Mouse (Mus musculus) heart, postnatal 0 days (tissue): ENCODE data around the gene 1700042G07Rik. TPM values are rescaled to one million over a fixed set of nuclear protein-coding genes. Genes with fewer than 3 reads are reported as not detected.

ENCODE experiments used
- ATAC-seq: fragments of 200-750 bp; cut with Nextera tagmentation; 2 replicates; pipeline ENCODE4 v1.8.0; 2017; ENCODE audit warnings: low read depth, moderate number of reproducible peaks, moderate library complexity; ENCODE audit not compliant: insufficient read depth
- DNase-seq: peaks from one replicate; pipeline ENCODE4 v3.0.0-alpha.2; 2016; ENCODE audit warnings: low spot score
- H3K27ac ChIP-seq: fragments of 300-500 bp; sonication (generic); 2 replicates; pipeline ENCODE4 v1.5.1; 2014; ENCODE audit warnings: low read depth, mild to moderate bottlenecking
- H3K27me3 ChIP-seq: fragments of 300-500 bp; sonication (generic); 2 replicates; pipeline ENCODE4 v1.6.1; 2014; ENCODE audit warnings: low read length, mixed read lengths; ENCODE audit not compliant: control insufficient read depth, insufficient read depth
- H3K36me3 ChIP-seq: fragments of 300-500 bp; sonication (generic); replicated peaks from 2 replicates; pipeline ENCODE4 v1.6.1; 2014; ENCODE audit warnings: low read length, mixed read lengths; ENCODE audit not compliant: control insufficient read depth, insufficient read depth
- H3K4me1 ChIP-seq: fragments of 300-500 bp; sonication (generic); 2 replicates; pipeline ENCODE4 v1.6.1; 2014; ENCODE audit warnings: antibody characterized with exemption; ENCODE audit not compliant: control insufficient read depth, insufficient read depth
- H3K4me2 ChIP-seq: fragments of 300-500 bp; sonication (generic); 2 replicates; pipeline ENCODE4 v1.6.1; 2014; ENCODE audit warnings: low read depth, mild to moderate bottlenecking, low read length, moderate library complexity
- H3K4me3 ChIP-seq: fragments of 300-500 bp; sonication (generic); 2 replicates; pipeline ENCODE4 v1.5.1; 2014; ENCODE audit warnings: low read depth, low read length
- H3K9ac ChIP-seq: fragments of 300-500 bp; sonication (generic); replicated peaks from 2 replicates; pipeline ENCODE4 v1.6.1; 2014; ENCODE audit warnings: low read depth, low read length, mixed read lengths
- H3K9me3 ChIP-seq: fragments of 300-500 bp; sonication (generic); replicated peaks from 2 replicates; pipeline ENCODE4 v1.6.1; 2016; ENCODE audit warnings: low read length; ENCODE audit not compliant: control insufficient read depth
- CTCF ChIP-seq: IDR thresholded peaks from 2 replicates; pipeline ENCODE4 v1.5.1; 2016; ENCODE audit warnings: antibody characterized with exemption, control low read depth, low read depth
- EP300 ChIP-seq: IDR thresholded peaks from 2 replicates; pipeline ENCODE4 v1.6.1; 2016; ENCODE audit warnings: antibody characterized with exemption, low read depth
- WGBS: fragments of 180-500 bp; shearing (Covaris S2); extraction: QIAGEN DNeasy Blood & Tissue Kit; methylation state at CpG from one replicate; pipeline ENCODE4 v1.1.7; 2014; 5-methylcytosine and 5-hydroxymethylcytosine counted together
- polyA plus RNA-seq: library from polyadenylated mRNA; unstranded; fragments of >200 nt; fragmentation: Nextera tagmentation; extraction: Ambion mirVana; gene quantifications from 2 replicates; pipeline ENCODE4 v1.2.1, GENCODE M21; 2015
- total RNA-seq: library from RNA; depleted of rRNA; stranded (reverse); fragments of >200 nt; gene quantifications from 2 replicates; pipeline ENCODE4 v1.2.3, GENCODE M21; 2014; ENCODE audit warnings: low replicate concordance

Gene 1700042G07Rik
- total and polyA plus RNA-seq, 2 experiments from 2014 or later: not detected

DNA sequence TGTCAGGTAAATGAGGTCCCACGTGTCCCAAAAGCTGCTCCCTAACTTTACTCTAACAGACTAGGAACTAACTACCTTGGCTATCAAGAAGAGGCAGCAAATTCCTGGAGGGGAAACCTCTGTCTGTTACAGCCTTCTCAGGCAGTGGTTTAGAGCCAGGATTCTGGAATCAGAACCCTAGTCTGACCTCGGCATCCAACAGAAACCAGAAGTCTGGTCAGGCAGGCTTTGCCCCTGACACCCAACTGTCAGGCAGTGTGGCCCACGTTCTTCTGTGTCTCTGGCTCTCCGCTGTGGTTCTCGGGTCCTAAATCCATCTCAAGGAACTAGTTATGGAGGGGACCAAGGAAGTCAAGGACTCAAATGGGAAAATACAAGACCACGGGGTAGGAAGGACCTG lies 21.9 kb upstream of the 1700042G07Rik start, which contains the start of gene Lurap1:
Gene Lurap1, minus strand, starts transcription at position 101 of the 400 bp plus-strand sequence.
- 60% methylated on average over 6 of the region's 6 CpGs for WGBS
- no peak for TF ChIP-seq EP300
- TF ChIP-seq CTCF: no peak
- Histone ChIP-seq H3K9ac (peak within 1 kb of the TSS; percentile 94), H3K4me3 (peak within 1 kb of the TSS; percentile 76), H3K4me2 (peak within 1 kb of the TSS; percentile 72), H3K9me3 (no peaks in the 10 kb centered on the region), H3K4me1 (peaks cover 8% of the 10 kb centered on the region; the same call in 1 of the 2 replicates), H3K27ac (peak within 1 kb of the TSS; percentile 93), H3K27me3 (no peaks in the 10 kb centered on the region), H3K36me3 (peaks cover 45% of the 10 kb centered on the region)
- ATAC-seq (no peak), DNase-seq (no peak)

DNA sequence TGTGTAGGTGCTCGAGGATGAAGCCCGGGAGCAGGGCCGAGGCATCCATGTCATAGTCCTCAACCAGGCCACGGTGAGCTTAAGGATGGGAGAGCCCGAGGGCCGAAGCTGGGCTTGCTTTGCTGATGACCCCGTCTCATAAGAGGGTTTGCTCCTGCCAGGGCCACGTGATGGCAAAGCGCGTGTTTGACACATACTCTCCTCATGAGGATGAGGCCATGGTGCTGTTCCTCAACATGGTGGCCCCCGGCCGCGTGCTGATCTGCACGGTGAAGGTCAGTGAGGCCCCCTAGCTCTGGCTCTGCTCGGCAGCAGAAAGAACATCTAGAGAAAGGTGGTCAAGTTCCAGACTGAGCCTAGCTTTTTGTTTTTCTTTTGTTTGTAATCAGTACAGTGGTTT lies 20.5 kb upstream of the 1700042G07Rik start:
- 92% methylated on average over 15 of the region's 15 CpGs for WGBS
- no peak overlapping the region for H3K27ac ChIP-seq
- H3K9me3 ChIP-seq: no peaks in the 10 kb centered on the region
- H3K27me3 ChIP-seq: no peaks in the 10 kb centered on the region
- TF ChIP-seq EP300: no peak
- TF ChIP-seq CTCF: no peak
- H3K4me1 ChIP-seq: peaks cover 8% of the 10 kb centered on the region; the same call in 1 of the 2 replicates
- ATAC-seq (no peak), DNase-seq (no peak)
- peaks cover 59% of the 10 kb centered on the region for H3K36me3 ChIP-seq
- no peak overlapping the region for H3K9ac ChIP-seq
- H3K4me3 ChIP-seq: no peak overlapping the region
- no peak overlapping the region for H3K4me2 ChIP-seq

DNA sequence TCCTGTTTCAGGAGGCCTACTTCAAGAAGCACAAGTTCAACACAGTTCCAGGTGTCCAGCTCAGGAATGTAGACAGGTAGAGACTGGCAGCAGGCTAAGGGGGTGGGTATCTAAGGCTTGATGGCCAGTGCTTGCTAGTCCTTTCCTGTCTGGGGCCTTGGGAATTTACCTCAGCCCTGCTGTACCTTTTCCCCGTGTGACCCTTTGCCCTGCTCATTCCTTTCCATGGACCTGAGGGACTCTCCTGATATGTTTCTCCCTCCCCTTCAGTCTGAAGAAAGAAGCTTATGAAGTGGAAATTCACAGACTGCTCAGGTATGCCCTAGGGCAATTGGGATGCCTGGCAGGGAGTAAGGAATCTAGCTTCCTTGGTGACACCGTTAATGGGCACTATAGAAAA lies 15.3 kb upstream of the 1700042G07Rik start:
- no peak overlapping the region for H3K4me3 ChIP-seq
- no peak for TF ChIP-seq EP300
- no peak for TF ChIP-seq CTCF
- 83% methylated on average over 2 of the region's 2 CpGs for WGBS

DNA sequence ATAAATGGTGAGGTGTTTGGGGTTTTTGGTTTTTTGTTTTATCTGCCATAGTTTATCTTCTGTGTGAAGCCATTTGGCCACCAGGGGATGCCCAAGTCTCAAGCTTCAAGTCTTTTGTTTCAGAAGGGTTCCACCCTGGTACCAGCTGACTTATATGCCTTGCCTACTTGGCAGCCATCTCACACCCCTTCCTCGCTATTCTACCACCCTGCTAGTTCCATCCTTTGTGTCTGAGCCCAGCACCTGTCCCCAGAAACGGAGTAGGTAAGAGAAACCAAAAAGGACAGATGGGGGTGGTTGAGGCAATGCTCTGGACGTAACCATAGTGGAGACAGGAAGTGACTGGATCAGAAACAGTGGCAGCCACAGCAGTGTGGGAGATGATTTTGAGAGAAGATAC lies 13.3 kb upstream of the 1700042G07Rik start:
- H3K9ac ChIP-seq: no peak overlapping the region
- H3K4me1 ChIP-seq: peaks cover 19% of the 10 kb centered on the region
- H3K4me2 ChIP-seq: no peak overlapping the region
- DNase-seq: no peak
- peak; percentile 44 for TF ChIP-seq CTCF
- no peak for TF ChIP-seq EP300
- H3K4me3 ChIP-seq: no peak overlapping the region
- 58% methylated on average over 3 of the region's 3 CpGs for WGBS
- peaks cover 46% of the 10 kb centered on the region for H3K36me3 ChIP-seq
- peak overlapping the region; percentile 40; the same call in 1 of the 2 replicates for H3K27ac ChIP-seq
- no peaks in the 10 kb centered on the region for H3K27me3 ChIP-seq
- peak; percentile 19; the same call in 1 of the 2 replicates for ATAC-seq
- H3K9me3 ChIP-seq: no peaks in the 10 kb centered on the region

More for the DNA sequence above, 15.3 kb upstream of the 1700042G07Rik start:
- H3K9me3 ChIP-seq: no peaks in the 10 kb centered on the region
- H3K4me2 ChIP-seq: no peak overlapping the region
- peaks cover 19% of the 10 kb centered on the region for H3K4me1 ChIP-seq
- no peak overlapping the region for H3K9ac ChIP-seq
- no peak overlapping the region for H3K27ac ChIP-seq
- DNase-seq: no peak
- H3K27me3 ChIP-seq: no peaks in the 10 kb centered on the region
- peaks cover 67% of the 10 kb centered on the region for H3K36me3 ChIP-seq
- ATAC-seq: no peak

DNA sequence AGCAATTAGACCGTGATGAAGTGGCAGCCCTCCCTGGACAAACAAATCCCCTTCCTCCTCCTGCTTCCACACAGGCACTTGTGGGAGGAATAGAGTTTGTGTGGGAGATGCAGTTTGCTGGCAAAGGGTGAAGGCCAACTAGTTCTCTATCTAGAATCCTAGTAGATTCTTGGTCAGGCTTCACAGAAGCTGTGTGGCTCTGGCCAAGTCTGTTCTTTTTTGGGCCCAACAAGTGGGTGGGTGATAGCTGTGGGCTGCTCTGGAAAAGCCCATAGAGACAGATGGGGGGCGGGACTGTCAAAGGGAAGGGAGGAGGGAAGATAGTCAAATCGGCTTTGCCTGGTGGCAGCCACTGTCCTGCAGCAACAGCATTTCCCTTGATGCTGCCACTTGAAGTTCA lies 12.4 kb upstream of the 1700042G07Rik start:
- ATAC-seq: peak; percentile 69
- TF ChIP-seq EP300 (no peak), CTCF (no peak)
- Histone ChIP-seq H3K27me3 (no peaks in the 10 kb centered on the region), H3K9me3 (no peaks in the 10 kb centered on the region), H3K36me3 (peaks cover 38% of the 10 kb centered on the region), H3K9ac (no peak overlapping the region), H3K4me1 (peaks cover 19% of the 10 kb centered on the region), H3K4me3 (no peak overlapping the region), H3K27ac (peak overlapping the region; percentile 40), H3K4me2 (no peak overlapping the region)
- DNase-seq: peak; percentile 32
- 35% methylated on average over 3 of the region's 3 CpGs for WGBS

DNA sequence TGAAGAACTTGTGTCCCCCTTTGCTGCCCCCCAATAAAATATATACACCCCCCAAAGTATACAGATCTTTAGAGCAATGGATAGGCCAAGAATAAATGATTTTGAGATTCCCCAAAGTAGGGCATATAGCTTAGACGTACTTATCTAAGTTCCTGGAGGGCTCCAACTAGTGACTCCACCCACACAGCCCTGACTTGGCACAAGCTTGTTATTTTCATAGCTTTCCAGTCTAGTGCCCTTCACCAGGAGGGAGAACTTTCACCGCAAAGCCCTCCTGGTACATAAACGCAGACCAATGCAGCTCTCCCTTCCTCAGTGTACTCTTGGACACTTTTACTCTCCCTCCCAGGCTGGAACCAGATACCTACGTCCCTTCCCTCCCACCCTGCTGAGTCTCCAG lies 11.0 kb upstream of the 1700042G07Rik start:
- H3K4me3 ChIP-seq: no peak overlapping the region
- no peaks in the 10 kb centered on the region for H3K9me3 ChIP-seq
- no peak for TF ChIP-seq CTCF
- TF ChIP-seq EP300: no peak
- WGBS: 41% methylated on average over 4 of the region's 4 CpGs
- H3K9ac ChIP-seq: no peak overlapping the region
- peak; percentile 32 for DNase-seq
- no peaks in the 10 kb centered on the region for H3K27me3 ChIP-seq
- H3K4me2 ChIP-seq: no peak overlapping the region
- ATAC-seq: peak; percentile 30; the same call in 1 of the 2 replicates
- H3K4me1 ChIP-seq: peaks cover 19% of the 10 kb centered on the region
- H3K36me3 ChIP-seq: peaks cover 24% of the 10 kb centered on the region
- H3K27ac ChIP-seq: peak overlapping the region; percentile 41; the same call in 1 of the 2 replicates
